Mouse (Mus musculus) kidney, embryonic 16.5 days (tissue): ENCODE measurements around the gene Shc2. TPM values are rescaled to one million over a fixed set of nuclear protein-coding genes. Genes with fewer than 3 reads are reported as not detected.

Experiments
- ATAC-seq: fragments of 200-750 bp; cut with Nextera tagmentation; 2 replicates; pipeline ENCODE4 v1.8.0; 2017; ENCODE audit warnings: moderate TSS enrichment; ENCODE audit not compliant: low FRiP score, low TSS enrichment
- H3K27ac ChIP-seq: fragments of 300-500 bp; sonication (generic); 2 replicates; pipeline ENCODE4 v1.5.1; 2014; ENCODE audit warnings: low read length
- H3K27me3 ChIP-seq: fragments of 300-500 bp; sonication (generic); 2 replicates; pipeline ENCODE4 v1.6.1; 2014; ENCODE audit warnings: low read length, control low read depth, mixed read lengths; ENCODE audit not compliant: insufficient read depth
- H3K36me3 ChIP-seq: fragments of 300-500 bp; sonication (generic); 2 replicates; pipeline ENCODE4 v1.6.1; 2014; ENCODE audit warnings: low read length, control low read depth, mixed read lengths; ENCODE audit not compliant: insufficient read depth
- H3K4me1 ChIP-seq: fragments of 300-500 bp; sonication (generic); 2 replicates; pipeline ENCODE4 v1.6.1; 2014; ENCODE audit warnings: low read length, control low read depth, mixed read lengths; ENCODE audit not compliant: insufficient read depth
- H3K4me2 ChIP-seq: fragments of 300-500 bp; sonication (generic); replicated peaks from 2 replicates; pipeline ENCODE4 v1.6.1; 2014; ENCODE audit warnings: low read depth, low read length
- H3K4me3 ChIP-seq: fragments of 300-500 bp; sonication (generic); 2 replicates; pipeline ENCODE4 v1.5.1; 2014; ENCODE audit warnings: mild to moderate bottlenecking, low read length
- H3K9ac ChIP-seq: fragments of 300-500 bp; sonication (generic); replicated peaks from 2 replicates; pipeline ENCODE4 v1.6.1; 2014; ENCODE audit warnings: low read length
- H3K9me3 ChIP-seq: fragments of 300-500 bp; sonication (generic); 2 replicates; pipeline ENCODE4 v1.6.1; 2016; ENCODE audit warnings: low read length, control low read depth
- WGBS: fragments of 180-500 bp; shearing (Covaris S2); extraction: QIAGEN DNeasy Blood & Tissue Kit; methylation state at CpG from one replicate; pipeline ENCODE4 v1.1.7; 2014; 5-methylcytosine and 5-hydroxymethylcytosine counted together
- polyA plus RNA-seq: library from polyadenylated mRNA; unstranded; fragments of >200 nt; fragmentation: Nextera tagmentation; extraction: Ambion mirVana; gene quantifications from 2 replicates; pipeline ENCODE4 v1.2.1, GENCODE M21; 2015

Gene Shc2
- polyA plus RNA-seq = 5.3 and 9.0 TPM in 2 replicates

- peak; percentile 76 for ATAC-seq
- under 1% methylated on average over 101 of the region's 116 CpGs for WGBS
- Histone ChIP-seq H3K9ac (peak within 1 kb of the TSS; percentile 81), H3K27ac (no peak within 1 kb of the TSS), H3K4me2 (peak within 1 kb of the TSS; percentile 84), H3K4me3 (peak within 1 kb of the TSS; percentile 58), H3K36me3 (no peaks in the 10 kb centered on the region), H3K9me3 (no peaks in the 10 kb centered on the region), H3K4me1 (peaks cover 15% of the 10 kb centered on the region), H3K27me3 (peaks cover 4% of the 10 kb centered on the region)
Observed at GRCm38 (mm10) chr10:79637128-79638110, at the start of gene Shc2. Gene Shc2, minus strand, starts transcription at chr10:79637918.

DNA sequence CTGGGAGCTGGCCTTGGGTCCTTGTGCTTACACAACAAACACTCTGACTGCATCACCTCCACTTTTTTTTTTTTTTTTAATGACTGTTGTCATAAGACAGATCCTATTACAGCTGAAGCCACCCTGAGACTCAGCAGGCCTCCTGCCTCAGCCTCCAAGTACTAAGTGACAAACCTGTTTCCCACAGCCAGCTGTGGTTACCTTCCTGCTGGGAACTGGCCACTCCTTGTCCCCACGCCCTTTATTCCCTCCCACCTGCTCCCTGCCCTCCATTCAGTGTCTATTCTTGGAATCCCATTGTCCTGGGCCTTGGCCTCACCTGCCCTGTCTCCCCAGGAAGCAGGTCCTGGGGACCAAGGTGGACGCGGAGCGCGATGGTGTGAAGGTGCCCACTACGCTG, 49.8 kb upstream of the Shc2 start:
- Histone ChIP-seq H3K4me3 (no peak overlapping the region), H3K36me3 (peaks cover 53% of the 10 kb centered on the region), H3K27me3 (no peaks in the 10 kb centered on the region), H3K9me3 (peaks cover 6% of the 10 kb centered on the region; the same call in 1 of the 2 replicates), H3K4me1 (peaks cover 16% of the 10 kb centered on the region), H3K4me2 (no peak overlapping the region), H3K27ac (no peak overlapping the region), H3K9ac (no peak overlapping the region)
- no peak for ATAC-seq
- 97% methylated on average over 6 of the region's 6 CpGs for WGBS

DNA sequence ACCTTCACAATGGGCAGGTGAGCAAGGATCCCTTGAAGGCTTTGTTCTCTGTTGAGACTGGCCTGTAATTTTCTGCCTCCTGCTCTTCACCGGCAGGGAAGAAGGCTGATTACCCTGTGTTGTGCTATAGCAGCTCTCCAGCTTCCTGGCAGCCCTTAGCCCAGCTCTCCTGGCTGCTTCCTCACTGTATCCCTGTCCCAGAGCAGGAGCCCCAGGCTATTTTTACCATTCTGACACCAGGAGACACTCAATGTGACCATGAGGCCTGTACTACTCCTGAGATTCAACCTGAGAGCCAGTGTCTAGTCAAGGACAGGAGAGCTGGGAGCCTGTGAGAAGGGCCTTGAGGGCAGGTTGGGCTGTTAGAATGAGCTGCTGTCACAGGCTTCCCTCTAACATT, 49.0 kb upstream of the Shc2 start:
- no peak for ATAC-seq
- WGBS = 91% methylated on average over 1 of the region's 1 CpGs
- H3K36me3 ChIP-seq = peaks cover 53% of the 10 kb centered on the region

DNA sequence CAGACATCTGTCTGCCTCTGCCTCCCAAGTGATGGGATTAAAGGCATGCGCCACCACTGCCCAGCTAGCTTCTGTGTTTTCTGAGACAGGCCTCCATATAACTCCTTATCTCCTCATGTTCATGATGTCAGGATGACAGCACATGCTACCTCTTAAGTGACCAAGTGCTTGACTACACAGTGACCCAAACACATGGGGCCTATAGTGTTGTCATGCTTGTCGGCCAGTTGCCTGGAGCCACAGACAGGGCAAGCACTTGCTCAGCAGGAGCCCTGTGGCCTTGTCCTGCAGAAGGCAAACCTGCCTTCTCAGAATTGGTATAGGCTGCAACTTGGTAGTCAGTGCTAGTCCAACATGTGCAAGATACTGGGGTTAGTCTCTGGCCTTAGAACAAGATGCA, 48.5 kb upstream of the Shc2 start:
- Histone ChIP-seq H3K9ac (no peak overlapping the region), H3K4me1 (peaks cover 18% of the 10 kb centered on the region), H3K9me3 (no peaks in the 10 kb centered on the region), H3K27me3 (no peaks in the 10 kb centered on the region), H3K4me2 (no peak overlapping the region), H3K36me3 (peaks cover 53% of the 10 kb centered on the region), H3K27ac (no peak overlapping the region), H3K4me3 (no peak overlapping the region)
- 92% methylated on average over 2 of the region's 2 CpGs for WGBS
- no peak for ATAC-seq

More for the DNA sequence above, 49.0 kb upstream of the Shc2 start:
- Histone ChIP-seq H3K4me2 (no peak overlapping the region), H3K4me3 (no peak overlapping the region), H3K27ac (no peak overlapping the region), H3K9me3 (0 out of 2 replicates have a peak, but pooled peaks cover under 1% of the 10 kb centered on the region), H3K27me3 (no peaks in the 10 kb centered on the region), H3K9ac (no peak overlapping the region), H3K4me1 (peaks cover 16% of the 10 kb centered on the region)

GRCm38 (mm10) chr10:79684770-79685600, 47.3 kb upstream of the Shc2 start:
- H3K9me3 ChIP-seq = no peaks in the 10 kb centered on the region
- peaks cover 24% of the 10 kb centered on the region for H3K4me1 ChIP-seq
- no peak overlapping the region for H3K4me2 ChIP-seq
- no peak for ATAC-seq
- H3K9ac ChIP-seq = no peak overlapping the region
- WGBS = 93% methylated on average over 25 of the region's 25 CpGs
- no peak overlapping the region for H3K4me3 ChIP-seq
- H3K36me3 ChIP-seq = peaks cover 53% of the 10 kb centered on the region
- no peak overlapping the region for H3K27ac ChIP-seq
- H3K27me3 ChIP-seq = no peaks in the 10 kb centered on the region

GRCm38 (mm10) chr10:79683726-79684640, 46.3 kb upstream of the Shc2 start:
- H3K36me3 ChIP-seq = peaks cover 48% of the 10 kb centered on the region
- peak overlapping the region; percentile 89 for H3K4me2 ChIP-seq
- no peak overlapping the region for H3K27ac ChIP-seq
- peak overlapping the region; percentile 84 for H3K9ac ChIP-seq
- H3K9me3 ChIP-seq = no peaks in the 10 kb centered on the region
- H3K4me3 ChIP-seq = peak overlapping the region; percentile 94
- WGBS = 76% methylated on average over 6 of the region's 6 CpGs
- H3K4me1 ChIP-seq = peaks cover 24% of the 10 kb centered on the region
- H3K27me3 ChIP-seq = no peaks in the 10 kb centered on the region
- no peak for ATAC-seq

DNA sequence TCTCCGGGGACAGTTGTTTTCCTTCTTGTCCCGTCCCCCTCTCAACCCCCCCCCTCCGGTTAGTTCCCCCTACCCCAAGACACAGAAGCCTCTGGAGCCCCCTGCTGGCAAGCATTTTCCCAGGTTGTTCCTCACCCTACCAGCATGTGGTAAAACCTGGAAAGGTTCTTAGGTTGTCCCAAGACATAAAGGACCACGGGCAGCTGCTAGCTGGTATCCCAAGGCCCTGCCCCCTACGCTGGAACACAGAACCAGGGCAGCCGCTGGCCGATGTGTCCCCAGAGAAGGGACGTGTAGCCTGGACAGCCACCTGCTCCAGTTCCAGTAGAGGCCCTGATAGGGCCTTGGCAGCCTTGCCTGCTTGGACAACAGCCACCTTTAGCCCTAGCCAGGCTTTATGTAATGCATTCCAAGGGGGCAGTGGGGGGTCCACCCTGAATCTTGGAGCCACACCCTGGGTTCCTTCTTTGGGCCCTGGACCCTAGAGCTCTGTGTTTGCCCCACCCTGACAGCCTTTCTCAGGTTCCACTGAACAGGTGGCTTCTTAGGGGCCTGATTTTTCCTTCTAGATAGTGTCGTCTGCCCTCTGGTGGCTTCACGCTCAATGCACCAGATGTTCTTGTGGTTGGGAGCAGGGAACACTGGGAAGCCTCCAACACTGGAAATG, 45.3 kb upstream of the Shc2 start:
- 3% methylated on average over 10 of the region's 10 CpGs for WGBS
- ATAC-seq = no peak
- Histone ChIP-seq H3K4me1 (peaks cover 24% of the 10 kb centered on the region), H3K36me3 (peaks cover 40% of the 10 kb centered on the region), H3K27ac (peak overlapping the region; percentile 81), H3K9me3 (no peaks in the 10 kb centered on the region), H3K4me3 (peak overlapping the region; percentile 94), H3K9ac (peak overlapping the region; percentile 84), H3K4me2 (peak overlapping the region; percentile 89), H3K27me3 (no peaks in the 10 kb centered on the region)

- Histone ChIP-seq H3K9me3 (no peaks in the 10 kb centered on the region), H3K4me1 (peaks cover 24% of the 10 kb centered on the region), H3K27ac (peak overlapping the region; percentile 81), H3K4me2 (peak overlapping the region; percentile 89), H3K9ac (peak overlapping the region; percentile 84), H3K4me3 (peak overlapping the region; percentile 94), H3K27me3 (no peaks in the 10 kb centered on the region), H3K36me3 (peaks cover 35% of the 10 kb centered on the region)
- ATAC-seq = peak; percentile 4; the same call in 1 of the 2 replicates
- 1% methylated on average over 10 of the region's 10 CpGs for WGBS
Observed at GRCm38 (mm10) chr10:79682551-79682915, 44.8 kb upstream of the Shc2 start.
